Mouse (Mus musculus) G1E (cell line): ENCODE measurements around the gene Gmds.

Experiments used
- CTCF ChIP-seq: IDR thresholded peaks from 2 replicates; pipeline ENCODE4 v1.5.1; 2012; ENCODE audit warnings: low read depth, low read length, inconsistent platforms, mixed read lengths
- GATA1 ChIP-seq: IDR thresholded peaks from 2 replicates; pipeline ENCODE4 v1.6.1; 2012; ENCODE audit warnings: borderline replicate concordance, low read length, inconsistent platforms, mixed read lengths
- TAL1 ChIP-seq: conservative IDR thresholded peaks from 2 replicates; pipeline ENCODE4 v1.6.1; 2012; ENCODE audit warnings: low read depth, low read length, inconsistent platforms, mixed read lengths

GRCm38 (mm10) chr13:31812701-31813100 lies 525.8 kb downstream of the Gmds start:
- TF ChIP-seq TAL1: no peak
- TF ChIP-seq CTCF: no peak
- no peak for TF ChIP-seq GATA1
